Mouse (Mus musculus) heart, postnatal 0 days (tissue): Measurements from ENCODE around the gene Vwa8. TPM values are rescaled to one million over a fixed set of nuclear protein-coding genes. Genes with fewer than 3 reads are reported as not detected.

Experiments used
- ATAC-seq: fragments of 200-750 bp; cut with Nextera tagmentation; 2 replicates; pipeline ENCODE4 v1.8.0; 2017; ENCODE audit warnings: low read depth, moderate number of reproducible peaks, moderate library complexity; ENCODE audit not compliant: insufficient read depth
- DNase-seq: peaks from one replicate; pipeline ENCODE4 v3.0.0-alpha.2; 2016; ENCODE audit warnings: low spot score
- H3K27ac ChIP-seq: fragments of 300-500 bp; sonication (generic); 2 replicates; pipeline ENCODE4 v1.5.1; 2014; ENCODE audit warnings: low read depth, mild to moderate bottlenecking
- H3K27me3 ChIP-seq: fragments of 300-500 bp; sonication (generic); 2 replicates; pipeline ENCODE4 v1.6.1; 2014; ENCODE audit warnings: low read length, mixed read lengths; ENCODE audit not compliant: control insufficient read depth, insufficient read depth
- H3K36me3 ChIP-seq: fragments of 300-500 bp; sonication (generic); replicated peaks from 2 replicates; pipeline ENCODE4 v1.6.1; 2014; ENCODE audit warnings: low read length, mixed read lengths; ENCODE audit not compliant: control insufficient read depth, insufficient read depth
- H3K4me1 ChIP-seq: fragments of 300-500 bp; sonication (generic); 2 replicates; pipeline ENCODE4 v1.6.1; 2014; ENCODE audit warnings: antibody characterized with exemption; ENCODE audit not compliant: control insufficient read depth, insufficient read depth
- H3K4me2 ChIP-seq: fragments of 300-500 bp; sonication (generic); 2 replicates; pipeline ENCODE4 v1.6.1; 2014; ENCODE audit warnings: low read depth, mild to moderate bottlenecking, low read length, moderate library complexity
- H3K4me3 ChIP-seq: fragments of 300-500 bp; sonication (generic); 2 replicates; pipeline ENCODE4 v1.5.1; 2014; ENCODE audit warnings: low read depth, low read length
- H3K9ac ChIP-seq: fragments of 300-500 bp; sonication (generic); replicated peaks from 2 replicates; pipeline ENCODE4 v1.6.1; 2014; ENCODE audit warnings: low read depth, low read length, mixed read lengths
- H3K9me3 ChIP-seq: fragments of 300-500 bp; sonication (generic); replicated peaks from 2 replicates; pipeline ENCODE4 v1.6.1; 2016; ENCODE audit warnings: low read length; ENCODE audit not compliant: control insufficient read depth
- CTCF ChIP-seq: IDR thresholded peaks from 2 replicates; pipeline ENCODE4 v1.5.1; 2016; ENCODE audit warnings: antibody characterized with exemption, control low read depth, low read depth
- EP300 ChIP-seq: IDR thresholded peaks from 2 replicates; pipeline ENCODE4 v1.6.1; 2016; ENCODE audit warnings: antibody characterized with exemption, low read depth
- WGBS: fragments of 180-500 bp; shearing (Covaris S2); extraction: QIAGEN DNeasy Blood & Tissue Kit; methylation state at CpG from one replicate; pipeline ENCODE4 v1.1.7; 2014; 5-methylcytosine and 5-hydroxymethylcytosine counted together
- polyA plus RNA-seq: library from polyadenylated mRNA; unstranded; fragments of >200 nt; fragmentation: Nextera tagmentation; extraction: Ambion mirVana; gene quantifications from 2 replicates; pipeline ENCODE4 v1.2.1, GENCODE M21; 2015
- total RNA-seq: library from RNA; depleted of rRNA; stranded (reverse); fragments of >200 nt; gene quantifications from 2 replicates; pipeline ENCODE4 v1.2.3, GENCODE M21; 2014; ENCODE audit warnings: low replicate concordance

Vwa8 gene
- total and polyA plus RNA-seq, 2 experiments from 2014 or later: 36.2 to 78.8 TPM

- Histone ChIP-seq H3K36me3 (peaks cover 4% of the 10 kb centered on the region), H3K27me3 (no peaks in the 10 kb centered on the region), H3K9ac (no peak overlapping the region), H3K4me2 (no peak overlapping the region), H3K4me3 (no peak overlapping the region), H3K27ac (no peak overlapping the region), H3K9me3 (no peaks in the 10 kb centered on the region), H3K4me1 (no peaks in the 10 kb centered on the region)
- WGBS: 53% methylated on average over 9 of the region's 9 CpGs
- ATAC-seq (no peak), DNase-seq (no peak)
- no peak for TF ChIP-seq CTCF
- TF ChIP-seq EP300: no peak
Observed at GRCm38 (mm10) chr14:79034511-79034913, 185.7 kb downstream of the Vwa8 start.

GRCm38 (mm10) chr14:79035575-79035974 is 186.7 kb downstream of the Vwa8 start:
- H3K9me3 ChIP-seq: no peaks in the 10 kb centered on the region
- ATAC-seq (no peak), DNase-seq (no peak)
- TF ChIP-seq CTCF (no peak), EP300 (no peak)
- no peak overlapping the region for H3K9ac ChIP-seq
- H3K36me3 ChIP-seq: peaks cover 4% of the 10 kb centered on the region
- no peak overlapping the region for H3K4me2 ChIP-seq
- H3K4me1 ChIP-seq: no peaks in the 10 kb centered on the region
- 93% methylated on average over 9 of the region's 9 CpGs for WGBS
- H3K27ac ChIP-seq: no peak overlapping the region
- no peak overlapping the region for H3K4me3 ChIP-seq
- no peaks in the 10 kb centered on the region for H3K27me3 ChIP-seq

- Histone ChIP-seq H3K36me3 (no peaks in the 10 kb centered on the region), H3K4me2 (no peak overlapping the region), H3K9me3 (no peaks in the 10 kb centered on the region), H3K4me1 (no peaks in the 10 kb centered on the region), H3K4me3 (no peak overlapping the region), H3K27ac (no peak overlapping the region), H3K9ac (no peak overlapping the region), H3K27me3 (no peaks in the 10 kb centered on the region)
- 53% methylated on average over 2 of the region's 2 CpGs for WGBS
- TF ChIP-seq EP300 (no peak), CTCF (no peak)
- ATAC-seq (no peak), DNase-seq (no peak)
Observed at GRCm38 (mm10) chr14:79047186-79047585, 198.3 kb downstream of the Vwa8 start.

GRCm38 (mm10) chr14:79047956-79048355 is 199.1 kb downstream of the Vwa8 start:
- Histone ChIP-seq H3K36me3 (no peaks in the 10 kb centered on the region), H3K4me1 (no peaks in the 10 kb centered on the region), H3K4me3 (no peak overlapping the region), H3K27ac (no peak overlapping the region), H3K27me3 (no peaks in the 10 kb centered on the region), H3K9ac (no peak overlapping the region), H3K9me3 (no peaks in the 10 kb centered on the region), H3K4me2 (no peak overlapping the region)
- WGBS: 83% methylated on average over 6 of the region's 6 CpGs
- DNase-seq (no peak), ATAC-seq (no peak)
- TF ChIP-seq CTCF: no peak
- TF ChIP-seq EP300: no peak

- TF ChIP-seq CTCF: no peak
- no peak for TF ChIP-seq EP300
- 76% methylated on average over 11 of the region's 11 CpGs for WGBS
- H3K4me3 ChIP-seq: no peak overlapping the region
- H3K9me3 ChIP-seq: no peaks in the 10 kb centered on the region
- DNase-seq: no peak
- H3K9ac ChIP-seq: no peak overlapping the region
- no peaks in the 10 kb centered on the region for H3K27me3 ChIP-seq
- no peaks in the 10 kb centered on the region for H3K4me1 ChIP-seq
- no peak for ATAC-seq
- H3K27ac ChIP-seq: no peak overlapping the region
- H3K4me2 ChIP-seq: no peak overlapping the region
- no peaks in the 10 kb centered on the region for H3K36me3 ChIP-seq
Observed at GRCm38 (mm10) chr14:79049544-79049943, 200.7 kb downstream of the Vwa8 start.

GRCm38 (mm10) chr14:79065636-79066035 is 216.8 kb downstream of the Vwa8 start:
- Histone ChIP-seq H3K4me1 (no peaks in the 10 kb centered on the region), H3K4me2 (no peak overlapping the region), H3K9me3 (no peaks in the 10 kb centered on the region), H3K27ac (no peak overlapping the region), H3K27me3 (no peaks in the 10 kb centered on the region), H3K36me3 (0 out of 2 replicates have a peak, but pooled peaks cover 3% of the 10 kb centered on the region), H3K9ac (no peak overlapping the region), H3K4me3 (no peak overlapping the region)
- no peak for ATAC-seq
- no peak for DNase-seq
- TF ChIP-seq CTCF (no peak), EP300 (no peak)
- 84% methylated on average over 3 of the region's 3 CpGs for WGBS
